Mouse (Mus musculus) urinary bladder, postnatal 14 days (tissue): ENCODE measurements around the gene Gm8439.

ENCODE experiments used
- DNase-seq: peaks from one replicate; pipeline ENCODE4 v3.0.0; 2021; ENCODE audit warnings: low spot score

The Gm8439 gene

GRCm38 (mm10) chr4:120612304-120613080 is 23.9 kb downstream of the Gm8439 start:
- DNase-seq: no peak

GRCm38 (mm10) chr4:120613691-120614329 is 25.3 kb downstream of the Gm8439 start:
- DNase-seq: no peak

DNA sequence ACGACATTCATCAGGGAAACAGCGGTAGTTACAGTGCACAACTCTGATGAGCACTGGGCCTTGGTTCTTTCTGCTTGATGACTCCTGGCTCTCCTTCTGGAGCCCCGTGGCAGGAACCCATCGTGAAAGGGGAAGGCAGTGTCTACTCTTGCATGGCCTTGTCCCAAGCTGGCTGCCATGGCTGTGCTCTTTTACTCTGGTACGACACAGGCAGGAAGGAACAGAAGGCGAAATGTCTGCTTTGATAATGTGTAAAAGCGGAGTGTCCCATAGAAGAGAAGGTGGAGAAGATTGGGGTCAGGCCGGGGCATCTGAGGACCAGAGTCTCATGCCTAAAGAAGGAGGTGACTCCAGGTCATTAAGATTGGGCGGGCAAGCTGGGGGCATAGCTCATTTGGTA is 26.1 kb downstream of the Gm8439 start:
- DNase-seq: no peak

DNA sequence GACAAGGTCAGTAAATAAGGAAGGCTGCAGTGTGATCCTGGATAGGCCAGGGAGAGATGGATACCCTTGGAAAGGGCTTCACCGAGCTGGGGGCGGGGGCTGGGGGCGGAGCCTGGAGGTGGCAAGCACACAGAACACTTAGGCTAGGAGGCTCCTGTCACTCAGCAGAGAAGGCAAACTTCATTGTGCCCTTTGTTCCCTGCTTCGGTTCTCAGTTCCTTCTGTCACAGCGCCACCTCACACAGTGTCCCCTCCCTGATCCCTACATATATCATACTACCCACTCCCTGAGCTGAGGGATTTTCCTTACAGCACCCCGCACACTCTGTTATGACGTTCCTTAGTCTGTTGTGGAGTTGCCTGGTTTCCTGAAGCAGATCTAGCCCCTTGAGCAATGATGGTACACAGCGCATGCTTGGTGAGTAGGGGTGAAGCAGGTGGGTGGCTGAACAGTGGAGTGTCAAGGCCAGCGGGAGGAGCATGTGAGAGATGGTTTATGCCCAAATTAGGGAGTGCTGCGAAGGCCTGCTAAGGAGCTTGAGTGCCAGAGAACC is 27.1 kb downstream of the Gm8439 start:
- DNase-seq: peak; percentile 15

DNA sequence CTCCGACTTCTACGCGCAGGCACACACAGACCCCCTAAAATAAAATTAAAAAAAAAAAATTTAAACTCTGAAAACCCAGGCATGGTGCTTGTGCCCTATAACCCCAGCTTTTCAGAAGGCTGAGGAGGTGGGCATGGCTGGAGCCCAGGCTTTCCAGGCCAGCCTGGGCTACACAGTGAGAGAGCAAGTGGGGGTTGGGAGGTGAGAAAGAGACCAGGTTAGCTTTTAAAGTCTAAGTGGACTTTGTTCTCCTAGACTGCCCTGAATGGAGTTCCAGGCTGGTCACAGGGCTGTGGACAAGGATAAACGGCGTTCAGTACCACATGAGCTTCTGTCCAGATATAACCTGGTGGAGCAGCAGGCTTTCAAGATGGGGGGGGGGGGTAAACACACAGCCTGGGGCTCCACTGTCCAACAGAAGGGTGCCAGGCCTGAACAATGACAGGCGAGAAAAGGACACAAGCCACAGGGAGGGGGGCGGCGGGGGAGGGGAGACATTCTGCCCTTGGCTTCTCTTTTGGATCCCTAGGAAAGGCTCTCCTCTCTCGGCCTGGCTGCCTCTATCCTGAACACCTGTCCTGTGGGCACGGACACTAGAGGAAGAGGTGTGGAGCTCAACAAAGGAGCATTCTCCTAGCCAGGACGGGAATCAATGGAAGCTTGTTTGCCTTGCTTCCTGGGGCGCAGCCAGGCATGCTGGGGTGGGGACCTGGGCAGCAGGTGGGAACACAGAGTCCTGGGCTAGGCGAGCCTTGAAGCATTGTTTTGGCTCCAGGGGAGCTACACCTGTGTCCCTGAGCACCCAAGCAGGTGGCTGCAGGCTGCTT is 27.9 kb downstream of the Gm8439 start:
- DNase-seq: peak; percentile 36

DNA sequence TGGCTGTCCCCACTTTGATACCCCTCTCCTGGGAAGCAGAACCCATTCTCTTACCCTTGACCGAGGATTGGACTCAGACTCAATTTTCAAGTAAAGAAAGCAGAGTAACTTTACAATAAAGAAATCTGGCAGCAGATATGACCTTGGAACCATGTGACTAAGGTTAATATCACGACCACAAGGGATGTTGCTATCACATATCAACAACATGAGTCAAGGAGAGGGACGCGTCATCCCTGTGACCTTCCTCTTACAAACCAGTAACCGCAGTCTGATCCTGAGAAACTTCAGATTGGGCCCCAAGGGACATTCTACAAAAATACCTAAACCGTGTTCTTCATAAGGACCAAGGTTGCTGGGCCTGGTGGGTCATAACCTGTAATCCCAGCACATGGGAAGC is 39.2 kb downstream of the Gm8439 start:
- no peak for DNase-seq

GRCm38 (mm10) chr4:120630218-120630931 is 41.8 kb downstream of the Gm8439 start:
- DNase-seq: no peak

DNA sequence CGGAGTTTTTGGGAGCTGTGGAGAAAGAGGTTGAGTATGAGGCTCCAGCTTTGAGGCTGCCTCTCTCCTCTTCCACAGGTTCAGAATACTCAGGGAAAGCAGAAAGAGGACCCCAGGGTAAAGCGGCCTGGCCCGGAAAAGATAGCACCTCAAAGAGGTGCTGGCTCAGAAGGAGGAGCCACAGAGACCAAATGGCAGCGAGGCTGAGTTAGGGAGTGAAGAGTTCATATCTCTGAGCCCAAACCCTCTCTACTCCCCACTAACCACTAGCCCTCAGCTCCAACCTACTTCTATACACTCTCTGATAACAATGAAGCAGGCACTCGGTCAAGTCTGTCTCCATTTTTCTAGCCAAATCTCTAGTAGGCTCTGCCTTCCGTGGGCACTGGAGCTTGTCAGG is 43.3 kb downstream of the Gm8439 start:
- no peak for DNase-seq

GRCm38 (mm10) chr4:120635351-120635750 is 46.8 kb downstream of the Gm8439 start:
- DNase-seq: peak; percentile 31

GRCm38 (mm10) chr4:120641946-120642345 is 53.4 kb downstream of the Gm8439 start:
- DNase-seq: no peak

DNA sequence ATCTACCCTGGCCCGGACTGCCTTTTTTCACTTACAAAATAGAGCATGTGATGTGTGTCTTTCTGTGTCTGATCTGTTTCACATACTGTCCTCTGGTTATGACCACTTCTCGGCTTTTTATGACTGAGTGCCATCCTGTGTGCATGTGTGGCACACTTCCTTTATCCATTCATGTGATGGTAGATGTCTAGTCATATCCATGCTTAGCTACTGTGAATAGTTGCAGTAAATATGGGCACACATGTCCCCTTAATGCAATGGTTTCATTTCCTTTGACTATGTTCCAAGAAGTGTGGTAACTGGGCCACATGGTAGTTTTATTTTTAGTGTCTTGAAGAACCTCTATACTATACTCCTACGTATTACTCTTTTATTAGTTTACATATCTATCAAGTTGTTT is 55.4 kb downstream of the Gm8439 start:
- DNase-seq: no peak

DNA sequence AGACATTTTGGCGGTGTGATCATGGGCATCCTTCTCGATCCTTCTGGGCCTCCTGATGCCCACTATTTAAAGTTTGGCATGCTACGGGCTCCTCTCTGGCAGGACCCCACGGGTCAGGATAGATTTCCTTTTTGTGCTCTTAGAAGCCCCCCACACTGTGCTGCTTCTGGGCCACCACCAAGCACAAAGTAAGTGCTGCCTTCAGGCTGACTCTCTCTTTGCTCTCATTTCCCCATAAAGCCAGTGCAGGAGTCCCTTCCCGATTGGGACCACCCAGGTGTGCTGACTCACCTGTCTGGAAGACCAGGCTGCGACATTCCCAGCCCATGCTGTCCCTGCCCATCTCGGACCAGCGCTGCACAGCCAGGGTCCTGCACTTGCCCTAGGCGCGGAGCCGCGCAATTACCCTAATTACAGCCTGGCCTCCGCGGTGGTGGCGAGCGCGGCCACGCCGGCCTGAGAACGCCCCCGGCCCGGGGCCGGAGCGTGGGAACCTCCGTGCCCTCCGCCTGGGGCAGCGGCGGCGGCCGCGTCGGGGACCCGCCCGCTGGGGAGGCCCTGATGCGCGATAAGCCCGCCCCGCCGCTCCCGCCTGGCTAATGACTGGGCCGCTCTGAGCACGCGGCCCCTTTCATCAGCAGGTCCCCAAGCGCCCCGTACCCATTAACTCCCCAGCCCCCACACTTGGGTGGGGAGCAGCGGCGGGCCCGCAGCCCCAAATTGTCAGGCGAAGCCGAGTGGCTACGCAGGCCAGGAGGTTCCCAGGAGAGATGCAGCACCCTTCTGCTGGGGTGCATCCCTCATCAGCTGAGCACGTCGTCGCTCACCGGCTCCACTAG is 61.0 kb downstream of the Gm8439 start:
- no peak for DNase-seq

DNA sequence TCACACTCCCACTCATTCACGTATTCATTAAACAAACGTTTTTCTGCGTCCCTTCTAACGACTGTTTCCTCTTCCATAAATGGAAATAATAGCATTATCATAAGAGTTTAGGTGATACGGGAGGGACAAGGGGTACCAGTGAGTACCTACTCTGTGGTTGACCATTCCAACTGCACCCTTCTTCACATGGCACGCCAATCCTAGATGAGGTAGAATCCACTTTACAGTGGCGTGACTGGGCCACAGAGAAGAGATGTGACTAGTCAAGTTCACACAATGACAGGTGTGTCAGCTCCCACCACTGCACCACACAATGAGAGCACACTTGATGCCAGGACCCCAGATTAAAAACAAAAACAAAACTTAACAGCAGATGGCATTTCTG is 61.7 kb downstream of the Gm8439 start:
- DNase-seq: no peak

DNA sequence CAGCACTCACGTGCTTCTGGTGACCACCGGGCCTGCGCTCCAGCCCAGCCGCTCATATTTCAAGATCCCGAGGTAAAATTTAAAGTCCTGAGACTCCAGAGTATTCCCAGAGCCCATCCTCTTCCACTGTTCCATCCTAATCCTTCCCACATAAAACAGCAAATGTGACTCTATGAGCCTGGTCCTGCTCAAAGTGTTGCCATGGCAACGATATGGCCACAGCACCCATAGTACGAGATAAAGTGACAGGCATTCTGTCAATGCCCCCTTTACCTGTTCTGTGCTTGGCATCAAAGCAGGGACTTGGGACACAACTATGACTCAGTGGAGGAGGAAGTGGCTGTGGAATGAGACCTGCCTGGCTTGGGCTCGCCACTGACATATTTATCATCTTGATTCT is 67.4 kb downstream of the Gm8439 start:
- no peak for DNase-seq
